Mouse (Mus musculus): ENCODE measurements around the gene Tsc22d4. TPM values are rescaled to one million over a fixed set of nuclear protein-coding genes. Genes with fewer than 3 reads are reported as not detected.
"Not testable (repeated sequence)": the region's sequence is repeated elsewhere in the genome, so short reads cannot be mapped to it uniquely, and the experiment has no call there.

The Tsc22d4 gene
- polyA plus RNA-seq, 1 experiment from 2014 or later: 121 TPM

GRCm38 (mm10) chr5:137718020-137718790 is 27.3 kb upstream of the Tsc22d4 start:
- H3K27me3 ChIP-seq (replicated peaks; ENCODE audit: control insufficient read depth, insufficient read depth, low read length): no peaks in the 10 kb centered on the region
- ATAC-seq (replicated peaks; ENCODE audit: low FRiP score, low TSS enrichment, low read depth) (no peak), DNase-seq (ENCODE audit: low spot score) (no peak)
- WGBS: 64% methylated on average over 8 of the region's 8 CpGs
- no peaks in the 10 kb centered on the region for H3K36me3 ChIP-seq (ENCODE audit: control insufficient read depth, insufficient read depth, low read length)
- H3K27ac ChIP-seq (ENCODE audit: low read depth): no peak overlapping the region
- H3K9ac ChIP-seq (ENCODE audit: low read length): no peak overlapping the region
- H3K9me3 ChIP-seq (ENCODE audit: control insufficient read depth, low read length): no peaks in the 10 kb centered on the region
- no peak overlapping the region for H3K4me3 ChIP-seq (ENCODE audit: low read depth, low read length)
- H3K4me1 ChIP-seq (replicated peaks; ENCODE audit: control insufficient read depth, insufficient read depth, low read length): 0 out of 2 replicates have a peak, but pooled peaks cover 4% of the 10 kb centered on the region
- no peak overlapping the region for H3K4me2 ChIP-seq (ENCODE audit: low read length)

DNA sequence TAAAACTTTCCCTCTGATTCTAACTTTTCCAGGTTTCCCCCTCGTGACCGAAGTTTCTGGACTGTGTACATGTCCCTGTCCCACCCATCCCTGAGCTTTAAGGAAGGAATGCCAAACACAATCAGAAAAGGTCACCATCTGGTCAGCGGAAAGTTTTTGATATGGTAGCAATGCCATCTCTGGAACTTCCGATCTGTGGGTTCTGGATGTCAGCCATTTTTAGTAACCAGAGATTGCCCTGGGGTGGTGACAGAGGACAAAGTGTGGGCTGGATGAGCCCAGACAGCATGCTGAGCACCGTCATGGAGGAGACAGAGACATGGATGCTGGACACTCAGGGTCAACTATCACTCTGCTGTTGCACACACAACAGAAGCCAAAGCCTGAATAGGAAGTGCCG is 26.4 kb upstream of the Tsc22d4 start:
- no peak overlapping the region for H3K4me2 ChIP-seq (ENCODE audit: low read length)
- H3K27ac ChIP-seq (ENCODE audit: low read depth): no peak overlapping the region
- WGBS: 77% methylated on average over 6 of the region's 6 CpGs
- H3K36me3 ChIP-seq (ENCODE audit: control insufficient read depth, insufficient read depth, low read length): no peaks in the 10 kb centered on the region
- H3K27me3 ChIP-seq (replicated peaks; ENCODE audit: control insufficient read depth, insufficient read depth, low read length): no peaks in the 10 kb centered on the region
- H3K9ac ChIP-seq (ENCODE audit: low read length): no peak overlapping the region
- H3K4me3 ChIP-seq (ENCODE audit: low read depth, low read length): no peak overlapping the region
- 0 out of 2 replicates have a peak, but pooled peaks cover 4% of the 10 kb centered on the region for H3K4me1 ChIP-seq (replicated peaks; ENCODE audit: control insufficient read depth, insufficient read depth, low read length)
- ATAC-seq (replicated peaks; ENCODE audit: low FRiP score, low TSS enrichment, low read depth): no peak
- no peaks in the 10 kb centered on the region for H3K9me3 ChIP-seq (ENCODE audit: control insufficient read depth, low read length)
- DNase-seq (ENCODE audit: low spot score): no peak

GRCm38 (mm10) chr5:137720558-137721164 is 24.9 kb upstream of the Tsc22d4 start:
- not testable (repeated sequence) for H3K9me3 ChIP-seq (ENCODE audit: control insufficient read depth, low read length); H3K27me3 ChIP-seq (replicated peaks; ENCODE audit: control insufficient read depth, insufficient read depth, low read length); H3K4me1 ChIP-seq (replicated peaks; ENCODE audit: control insufficient read depth, insufficient read depth, low read length); H3K4me3 ChIP-seq (ENCODE audit: low read depth, low read length); H3K27ac ChIP-seq (ENCODE audit: low read depth); H3K9ac ChIP-seq (ENCODE audit: low read length); H3K36me3 ChIP-seq (ENCODE audit: control insufficient read depth, insufficient read depth, low read length)
- peak overlapping the region; percentile 39 for H3K4me2 ChIP-seq (ENCODE audit: low read length)
- 14% methylated on average over 9 of the region's 16 CpGs for WGBS
- DNase-seq (ENCODE audit: low spot score) (peak; percentile 59), ATAC-seq (replicated peaks; ENCODE audit: low FRiP score, low TSS enrichment, low read depth) (peak; percentile 76)

DNA sequence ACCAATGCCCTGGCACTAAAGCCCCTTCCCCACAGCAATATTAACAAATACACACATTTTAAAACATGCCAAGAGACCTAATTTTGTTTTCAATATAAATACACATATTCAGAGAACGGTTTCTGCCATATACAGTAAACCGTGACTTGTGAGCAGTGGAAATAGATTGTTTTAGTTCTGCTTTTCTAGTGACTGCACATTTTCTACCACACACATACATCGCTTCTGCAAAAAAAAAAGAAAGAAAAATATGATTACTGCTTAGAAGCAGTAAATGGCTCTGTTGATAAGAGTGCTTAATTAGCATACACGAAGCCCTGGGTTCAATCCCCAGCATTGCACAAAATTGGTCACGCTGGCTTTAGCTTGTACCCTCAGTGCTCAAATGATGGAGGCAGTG is 21.7 kb upstream of the Tsc22d4 start:
- DNase-seq (ENCODE audit: low spot score): no peak
- Histone ChIP-seq H3K4me3 (ENCODE audit: low read depth, low read length) (no peak overlapping the region), H3K9me3 (ENCODE audit: control insufficient read depth, low read length) (no peaks in the 10 kb centered on the region), H3K27me3 (replicated peaks; ENCODE audit: control insufficient read depth, insufficient read depth, low read length) (no peaks in the 10 kb centered on the region), H3K9ac (ENCODE audit: low read length) (no peak overlapping the region), H3K4me1 (replicated peaks; ENCODE audit: control insufficient read depth, insufficient read depth, low read length) (0 out of 2 replicates have a peak, but pooled peaks cover 4% of the 10 kb centered on the region), H3K4me2 (ENCODE audit: low read length) (no peak overlapping the region), H3K36me3 (ENCODE audit: control insufficient read depth, insufficient read depth, low read length) (no peaks in the 10 kb centered on the region), H3K27ac (ENCODE audit: low read depth) (no peak overlapping the region)
- WGBS: 89% methylated on average over 5 of the region's 5 CpGs
- ATAC-seq (replicated peaks; ENCODE audit: low FRiP score, low TSS enrichment, low read depth): no peak

GRCm38 (mm10) chr5:137726767-137727166 is 18.8 kb upstream of the Tsc22d4 start:
- H3K4me3 ChIP-seq (ENCODE audit: low read depth, low read length): no peak overlapping the region
- no peaks in the 10 kb centered on the region for H3K27me3 ChIP-seq (replicated peaks; ENCODE audit: control insufficient read depth, insufficient read depth, low read length)
- no peaks in the 10 kb centered on the region for H3K9me3 ChIP-seq (ENCODE audit: control insufficient read depth, low read length)
- H3K27ac ChIP-seq (ENCODE audit: low read depth): no peak overlapping the region
- no peaks in the 10 kb centered on the region for H3K4me1 ChIP-seq (replicated peaks; ENCODE audit: control insufficient read depth, insufficient read depth, low read length)
- H3K9ac ChIP-seq (ENCODE audit: low read length): no peak overlapping the region
- peaks cover 4% of the 10 kb centered on the region; the same call in 1 of the 2 replicates for H3K36me3 ChIP-seq (ENCODE audit: control insufficient read depth, insufficient read depth, low read length)
- no peak overlapping the region for H3K4me2 ChIP-seq (ENCODE audit: low read length)
- 63% methylated on average over 6 of the region's 6 CpGs for WGBS
- DNase-seq (ENCODE audit: low spot score) (no peak), ATAC-seq (replicated peaks; ENCODE audit: low FRiP score, low TSS enrichment, low read depth) (no peak)

DNA sequence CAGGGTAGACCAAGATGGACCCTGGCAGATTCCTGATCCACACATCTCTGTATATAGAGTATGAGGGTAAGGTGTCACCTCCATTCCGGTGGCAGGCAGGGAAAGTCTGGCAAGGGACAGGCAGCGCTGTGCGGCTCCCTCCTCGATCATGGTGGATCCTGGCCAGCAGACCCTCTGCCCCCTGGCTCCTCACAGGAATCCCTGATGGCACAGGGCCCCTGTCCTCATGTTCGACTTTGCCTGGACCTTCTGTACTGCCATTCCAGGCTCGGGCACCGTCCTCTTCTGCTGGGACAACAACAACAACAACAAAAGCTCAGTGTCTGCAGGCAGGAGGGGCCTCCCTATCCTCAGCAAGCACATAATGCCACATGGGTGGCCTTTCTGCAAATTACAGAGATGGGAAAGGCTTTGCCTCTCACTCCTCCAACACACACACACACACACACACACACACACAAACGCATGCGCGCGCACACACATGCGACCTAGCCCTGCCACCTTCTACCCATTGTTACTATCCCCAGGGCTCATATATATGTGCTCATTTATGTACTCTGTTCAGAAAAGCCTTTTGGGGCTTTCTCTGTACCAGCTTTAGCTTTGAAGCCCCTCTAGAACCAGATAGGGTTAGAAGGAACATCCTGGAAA is 11.8 kb upstream of the Tsc22d4 start:
- no peak for DNase-seq (ENCODE audit: low spot score)
- H3K9me3 ChIP-seq (ENCODE audit: control insufficient read depth, low read length): no peaks in the 10 kb centered on the region
- peaks cover 11% of the 10 kb centered on the region; the same call in 1 of the 2 replicates for H3K4me1 ChIP-seq (replicated peaks; ENCODE audit: control insufficient read depth, insufficient read depth, low read length)
- peaks cover 28% of the 10 kb centered on the region; the same call in 1 of the 2 replicates for H3K36me3 ChIP-seq (ENCODE audit: control insufficient read depth, insufficient read depth, low read length)
- H3K27ac ChIP-seq (ENCODE audit: low read depth): no peak overlapping the region
- H3K27me3 ChIP-seq (replicated peaks; ENCODE audit: control insufficient read depth, insufficient read depth, low read length): no peaks in the 10 kb centered on the region
- no peak overlapping the region for H3K4me3 ChIP-seq (ENCODE audit: low read depth, low read length)
- ATAC-seq (replicated peaks; ENCODE audit: low FRiP score, low TSS enrichment, low read depth): no peak
- H3K4me2 ChIP-seq (ENCODE audit: low read length): no peak overlapping the region
- H3K9ac ChIP-seq (ENCODE audit: low read length): no peak overlapping the region
- WGBS: 83% methylated on average over 12 of the region's 12 CpGs

- WGBS: 49% methylated on average over 6 of the region's 6 CpGs
- DNase-seq (ENCODE audit: low spot score) (no peak), ATAC-seq (replicated peaks; ENCODE audit: low FRiP score, low TSS enrichment, low read depth) (peak; percentile 79)
- Histone ChIP-seq H3K4me1 (replicated peaks; ENCODE audit: control insufficient read depth, insufficient read depth, low read length) (peaks cover 11% of the 10 kb centered on the region), H3K4me3 (ENCODE audit: low read depth, low read length) (no peak overlapping the region), H3K27ac (ENCODE audit: low read depth) (no peak overlapping the region), H3K9ac (ENCODE audit: low read length) (no peak overlapping the region), H3K36me3 (ENCODE audit: control insufficient read depth, insufficient read depth, low read length) (peaks cover 28% of the 10 kb centered on the region; the same call in 1 of the 2 replicates), H3K4me2 (ENCODE audit: low read length) (no peak overlapping the region; the same call in 1 of the 2 replicates), H3K9me3 (ENCODE audit: control insufficient read depth, low read length) (no peaks in the 10 kb centered on the region), H3K27me3 (replicated peaks; ENCODE audit: control insufficient read depth, insufficient read depth, low read length) (no peaks in the 10 kb centered on the region)
These were observed 11.1 kb upstream of the Tsc22d4 start for GRCm38 (mm10) chr5:137734289-137735061.

- H3K27ac ChIP-seq (ENCODE audit: low read depth): no peak overlapping the region
- no peaks in the 10 kb centered on the region for H3K27me3 ChIP-seq (replicated peaks; ENCODE audit: control insufficient read depth, insufficient read depth, low read length)
- H3K4me3 ChIP-seq (ENCODE audit: low read depth, low read length): no peak overlapping the region
- H3K4me1 ChIP-seq (replicated peaks; ENCODE audit: control insufficient read depth, insufficient read depth, low read length): peaks cover 20% of the 10 kb centered on the region
- H3K4me2 ChIP-seq (ENCODE audit: low read length): no peak overlapping the region
- H3K36me3 ChIP-seq (ENCODE audit: control insufficient read depth, insufficient read depth, low read length): peaks cover 24% of the 10 kb centered on the region; the same call in 1 of the 2 replicates
- WGBS: 78% methylated on average over 6 of the region's 6 CpGs
- no peak for ATAC-seq (replicated peaks; ENCODE audit: low FRiP score, low TSS enrichment, low read depth)
- H3K9me3 ChIP-seq (ENCODE audit: control insufficient read depth, low read length): no peaks in the 10 kb centered on the region
- H3K9ac ChIP-seq (ENCODE audit: low read length): no peak overlapping the region
- DNase-seq (ENCODE audit: low spot score): no peak
These were observed 8.1 kb upstream of the Tsc22d4 start for GRCm38 (mm10) chr5:137737400-137737940.

Data from intestine, embryonic 14.5 days (tissue).